Mouse (Mus musculus) gastrocnemius, adult 2 months (tissue): ENCODE results near the gene Pla1a. TPM values are rescaled to one million over a fixed set of nuclear protein-coding genes. Genes with fewer than 3 reads are reported as not detected.
A peak's percentile ranks its signal among the peaks of the same experiment; 100 is the strongest.
"Not testable (repeated sequence)": the region's sequence is repeated elsewhere in the genome, so short reads cannot be mapped to it uniquely, and the experiment has no call there.

ENCODE experiments used
- DNase-seq: peaks from one replicate; pipeline ENCODE4 v3.0.0; 2022
- H3K27ac ChIP-seq: fragments of 200-600 bp; 2 replicates; pipeline ENCODE4 v1.8.1; 2022; ENCODE audit warnings: mild to moderate bottlenecking
- H3K4me3 ChIP-seq: fragments of 200-600 bp; 2 replicates; pipeline ENCODE4 v1.8.1; 2022; ENCODE audit warnings: mild to moderate bottlenecking, moderate library complexity
- CTCF ChIP-seq: fragments of 200-600 bp; IDR thresholded peaks from 2 replicates; pipeline ENCODE4 v1.8.1; 2022; ENCODE audit warnings: antibody characterized with exemption, mild to moderate bottlenecking, moderate library complexity
- intact Hi-C: fragments of 180-260 bp; cut with DNase I; formaldehyde crosslinking; loops from one replicate; pipeline ENCODE4 v1.15.1; 2025
- total RNA-seq, 2 experiments: library from RNA; stranded (reverse); gene quantifications; 2 replicates each; pipeline ENCODE4 v1.2.3; 2021

Gene Pla1a
- total RNA-seq, 2 experiments from 2014 or later, result 5.3 to 6.3 TPM

DNA sequence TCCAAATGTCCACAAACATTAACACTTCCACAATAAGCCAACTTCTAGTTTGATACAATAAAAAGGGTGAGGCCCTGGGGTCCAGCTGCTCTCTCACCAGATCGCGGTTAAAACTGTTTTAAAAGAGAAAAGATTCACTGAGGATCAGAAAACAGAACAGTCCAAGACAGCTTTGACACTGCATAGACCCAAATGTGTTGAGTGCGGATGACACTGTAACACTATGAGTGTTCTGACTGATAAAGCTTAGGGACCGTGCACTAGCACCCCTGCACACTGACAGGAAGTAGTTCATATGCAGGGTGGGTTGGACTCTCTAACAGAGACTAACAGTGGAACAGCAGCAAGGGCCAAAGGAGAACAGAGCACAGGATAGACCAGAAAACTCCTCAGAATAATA is 21.0 kb upstream of the Pla1a start:
- DNase-seq, result no peak
- intact Hi-C loops, result loop anchor here (2.0 to 5.0 kb wide), 3 partner anchors 57 to 107 kb away; partner anchors contain the start of genes Cox17 and Gm21987
- Histone ChIP-seq H3K27ac (no peak overlapping the region), H3K4me3 (no peak overlapping the region)
- no peak for TF ChIP-seq CTCF

DNA sequence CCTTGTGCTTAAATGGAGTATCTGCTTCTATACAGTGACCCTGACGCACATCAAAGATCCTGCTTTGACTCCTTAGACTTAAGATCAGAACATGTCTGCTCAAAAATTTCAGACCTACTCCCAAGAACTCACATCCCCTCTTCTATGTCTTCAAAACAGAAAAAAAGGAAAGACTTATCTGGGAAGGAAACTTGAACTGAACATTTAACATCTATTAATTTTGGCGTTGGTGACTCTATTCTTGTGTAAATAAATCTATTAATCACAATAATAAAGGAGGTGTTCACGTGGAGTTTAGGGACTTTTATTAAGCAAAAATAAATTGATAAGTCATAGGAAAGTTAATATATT is 20.2 kb upstream of the Pla1a start:
- Histone ChIP-seq H3K27ac (peak overlapping the region; percentile 96), H3K4me3 (peak overlapping the region; percentile 96)
- TF ChIP-seq CTCF, result no peak
- no peak for DNase-seq
- intact Hi-C loops, result loop anchor here (2.0 to 5.0 kb wide), 3 partner anchors 56 to 106 kb away; partner anchors contain the start of genes Cox17 and Gm21987

- intact Hi-C loops, result loop anchor here (2.0 to 5.0 kb wide), 3 partner anchors 55 to 106 kb away; partner anchors contain the start of genes Cox17 and Gm21987
Observed at GRCm38 (mm10) chr16:38452442-38453202, 19.7 kb upstream of the Pla1a start, which contains the start of gene Adprh. Gene Adprh, minus strand, starts transcription at chr16:38452703.

DNA sequence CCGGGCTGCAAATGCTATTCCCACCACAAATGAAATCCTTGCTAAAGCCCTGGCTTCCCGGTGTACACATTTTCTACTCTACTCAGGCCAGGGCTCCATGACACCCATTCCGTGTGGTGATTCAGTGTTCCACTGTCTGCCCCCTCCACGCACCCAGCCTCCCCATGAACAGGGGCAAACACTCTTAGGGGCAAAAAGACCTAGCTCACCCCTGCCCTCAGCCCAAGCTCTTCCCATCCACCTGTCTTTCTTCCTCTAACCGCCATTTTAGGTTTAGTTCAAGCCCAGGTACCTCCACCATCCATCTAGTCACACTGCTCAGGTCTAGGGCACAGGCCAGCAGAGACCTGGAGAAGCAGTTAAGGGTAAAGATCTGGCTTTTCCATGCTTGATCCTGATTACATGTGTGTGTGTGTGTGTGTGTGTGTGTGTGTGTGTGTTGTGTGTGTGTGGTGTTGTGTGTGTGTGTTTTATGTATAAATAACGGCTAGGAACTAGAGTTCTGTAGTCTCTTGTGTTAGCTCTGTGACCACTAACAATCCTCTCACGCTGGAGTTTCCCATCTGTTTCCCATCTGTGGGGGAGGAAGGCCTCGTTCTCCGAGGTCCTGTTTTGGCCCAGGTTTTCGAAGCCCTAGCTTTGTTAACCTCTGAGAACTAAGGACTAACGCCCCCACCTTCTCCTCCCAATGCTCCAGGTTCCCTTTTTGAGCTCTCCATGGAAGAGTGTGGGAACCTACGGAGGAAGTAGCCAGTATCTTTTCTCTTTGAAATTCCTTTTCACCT is 18.7 kb upstream of the Pla1a start:
- DNase-seq, result no peak
- no peak for TF ChIP-seq CTCF
- Histone ChIP-seq H3K27ac (peak overlapping the region; percentile 96), H3K4me3 (peak overlapping the region; percentile 96)
- intact Hi-C loops, result loop anchor here (2.0 to 5.0 kb wide), 3 partner anchors 54 to 105 kb away; partner anchors contain the start of genes Cox17 and Gm21987

More at GRCm38 (mm10) chr16:38452442-38453202, 19.7 kb upstream of the Pla1a start, which contains the start of gene Adprh:
- Histone ChIP-seq H3K27ac (peak within 1 kb of the TSS; percentile 96), H3K4me3 (peak within 1 kb of the TSS; percentile 96)
- DNase-seq, result peak; percentile 98
- TF ChIP-seq CTCF, result no peak; the same call in 1 of the 2 replicates

- intact Hi-C loops, result loop anchor here (5.0 kb wide), 1 partner anchor 53 kb away; no protein-coding TSS in a partner anchor
- TF ChIP-seq CTCF, result no peak
- H3K27ac ChIP-seq, result no peak overlapping the region
- no peak for DNase-seq
- no peak overlapping the region for H3K4me3 ChIP-seq
Observed at GRCm38 (mm10) chr16:38450707-38451106, 17.8 kb upstream of the Pla1a start.

DNA sequence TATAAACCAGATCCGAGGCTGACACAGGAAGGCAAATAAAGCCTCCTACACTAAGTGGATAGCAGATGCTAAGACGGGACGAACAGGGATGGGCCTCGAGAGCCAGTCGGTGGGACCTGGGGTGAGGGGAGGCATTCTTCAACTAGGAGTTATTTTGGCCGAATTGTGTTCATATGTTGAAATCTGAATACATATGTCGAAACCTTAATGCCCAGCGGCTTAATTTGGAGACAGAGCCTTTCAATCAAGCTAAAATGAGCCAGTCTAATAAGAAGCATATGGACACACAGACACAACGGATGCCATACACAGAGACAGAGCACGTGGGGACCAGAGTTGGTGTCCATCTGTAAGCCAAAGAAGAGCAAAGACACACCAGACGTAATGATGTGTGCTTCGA is 15.5 kb upstream of the Pla1a start:
- no peak overlapping the region for H3K4me3 ChIP-seq
- intact Hi-C loops, result no loop called here
- no peak overlapping the region for H3K27ac ChIP-seq
- no peak for TF ChIP-seq CTCF
- no peak for DNase-seq

GRCm38 (mm10) chr16:38447366-38447765 is 14.4 kb upstream of the Pla1a start:
- TF ChIP-seq CTCF, result no peak
- intact Hi-C loops, result no loop called here
- no peak for DNase-seq
- no peak overlapping the region for H3K4me3 ChIP-seq
- no peak overlapping the region for H3K27ac ChIP-seq

DNA sequence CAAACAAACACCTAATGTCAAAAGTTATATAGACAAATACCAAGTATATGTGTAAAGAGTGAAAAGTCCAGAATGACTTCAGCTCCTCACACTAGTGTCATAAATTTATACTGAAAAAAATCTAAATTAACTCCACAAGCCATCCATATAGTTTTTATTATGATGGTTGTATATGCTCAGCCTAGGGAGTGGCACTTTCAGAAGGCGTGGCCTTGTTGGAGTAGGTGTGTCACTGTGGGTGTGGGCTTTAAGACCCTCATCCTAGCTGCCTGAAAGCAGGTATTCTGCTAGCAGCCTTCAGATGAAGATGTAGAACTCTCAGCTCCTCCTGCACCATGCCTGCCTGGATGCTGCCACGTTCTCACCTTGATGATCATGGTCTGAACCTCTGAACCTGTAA is 13.2 kb upstream of the Pla1a start:
- H3K27ac ChIP-seq, H3K4me3 ChIP-seq, DNase-seq, intact Hi-C loops: not testable (repeated sequence)

- no peak for TF ChIP-seq CTCF
- no peak overlapping the region for H3K4me3 ChIP-seq
- no peak overlapping the region for H3K27ac ChIP-seq
- intact Hi-C loops, result no loop called here
- no peak for DNase-seq
Observed at GRCm38 (mm10) chr16:38445576-38445975, 12.6 kb upstream of the Pla1a start.

DNA sequence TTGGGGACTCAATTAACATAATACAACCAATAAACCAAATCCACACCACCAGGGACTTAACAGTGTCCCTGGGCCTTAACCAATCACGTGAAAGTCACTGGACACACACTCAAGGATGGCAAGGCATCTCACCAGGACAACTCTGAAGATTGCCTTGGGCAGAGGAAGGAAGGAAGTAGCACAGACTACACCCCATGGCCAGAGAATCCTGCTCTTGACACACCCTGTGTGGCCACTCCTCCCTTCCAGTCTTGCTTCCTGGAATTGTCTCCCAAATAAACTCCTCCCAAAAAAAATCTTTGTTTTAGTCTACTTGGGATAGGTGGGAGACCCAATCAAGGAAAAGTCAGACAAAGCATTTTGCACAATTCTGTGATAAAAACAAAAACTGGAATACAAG is 12.1 kb upstream of the Pla1a start:
- intact Hi-C loops, result no loop called here
- Histone ChIP-seq H3K27ac (no peak overlapping the region), H3K4me3 (no peak overlapping the region)
- no peak for TF ChIP-seq CTCF
- DNase-seq, result no peak

DNA sequence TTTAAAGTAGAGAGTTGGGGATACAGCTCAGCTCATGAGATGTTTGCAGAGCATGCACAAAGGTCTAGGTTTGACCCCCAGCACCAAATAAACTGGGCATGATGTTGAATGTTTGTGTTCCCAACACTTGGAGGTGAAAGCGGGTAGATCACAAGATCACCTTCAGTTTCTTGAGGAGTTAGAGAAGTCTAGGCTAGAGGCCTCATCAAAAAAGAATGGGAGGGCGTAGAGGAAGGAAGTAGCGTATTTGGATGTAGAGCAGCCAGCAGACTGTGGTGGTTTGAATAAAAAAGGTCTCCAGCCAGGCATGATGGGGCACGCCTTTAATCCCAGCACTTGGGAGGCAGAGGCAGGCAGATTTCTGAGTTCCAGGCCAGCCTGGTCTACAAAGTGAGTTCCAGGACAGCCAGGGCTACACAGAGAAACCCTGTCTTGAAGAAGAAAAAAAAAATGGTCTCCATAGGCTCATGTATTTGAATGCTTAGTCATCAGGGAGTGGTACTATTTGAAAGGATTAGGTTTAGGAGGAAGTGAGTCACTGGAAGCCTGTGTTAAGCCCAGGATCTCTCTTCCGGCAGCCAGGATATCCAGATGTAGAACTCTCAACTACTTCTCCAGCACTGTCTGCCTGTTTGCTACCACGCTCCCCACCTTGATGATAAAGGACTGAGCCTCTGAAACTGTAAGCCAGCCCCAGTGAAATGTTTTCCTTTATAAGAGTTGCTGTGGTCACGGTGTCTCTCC is 10.9 kb upstream of the Pla1a start:
- intact Hi-C loops, result no loop called here
- no peak for TF ChIP-seq CTCF
- H3K4me3 ChIP-seq, result no peak overlapping the region
- H3K27ac ChIP-seq, result no peak overlapping the region
- DNase-seq, result no peak

GRCm38 (mm10) chr16:38442216-38442615 is 9.3 kb upstream of the Pla1a start:
- Histone ChIP-seq H3K27ac (no peak overlapping the region), H3K4me3 (no peak overlapping the region)
- DNase-seq, result no peak
- TF ChIP-seq CTCF, result no peak
- intact Hi-C loops, result no loop called here
